Mouse (Mus musculus) hindbrain, embryonic 13.5 days (tissue): ENCODE measurements around the gene Cdc42ep2. TPM values are rescaled to one million over a fixed set of nuclear protein-coding genes. Genes with fewer than 3 reads are reported as not detected.
A peak's percentile ranks its signal among the peaks of the same experiment; 100 is the strongest.

Source experiments
- ATAC-seq: fragments of 200-750 bp; cut with Nextera tagmentation; 2 replicates; pipeline ENCODE4 v1.8.0; 2017; ENCODE audit warnings: moderate TSS enrichment; ENCODE audit not compliant: low FRiP score
- H3K27ac ChIP-seq: fragments of 300-500 bp; sonication (generic); 2 replicates; pipeline ENCODE4 v1.5.1; 2015; ENCODE audit warnings: inconsistent platforms, mild to moderate bottlenecking, moderate library complexity
- H3K27me3 ChIP-seq: fragments of 300-500 bp; sonication (generic); 2 replicates; pipeline ENCODE4 v1.6.1; 2015; ENCODE audit warnings: mild to moderate bottlenecking, inconsistent platforms
- H3K36me3 ChIP-seq: fragments of 300-500 bp; sonication (generic); 2 replicates; pipeline ENCODE4 v1.6.1; 2015; ENCODE audit warnings: mild to moderate bottlenecking, inconsistent platforms
- H3K4me1 ChIP-seq: fragments of 300-500 bp; sonication (generic); replicated peaks from 2 replicates; pipeline ENCODE4 v1.6.1; 2015; ENCODE audit warnings: inconsistent platforms
- H3K4me2 ChIP-seq: fragments of 300-500 bp; sonication (generic); 2 replicates; pipeline ENCODE4 v1.6.1; 2015; ENCODE audit warnings: inconsistent platforms, mild to moderate bottlenecking, moderate library complexity
- H3K4me3 ChIP-seq: fragments of 300-500 bp; sonication (generic); 2 replicates; pipeline ENCODE4 v1.5.1; 2015; ENCODE audit warnings: mild to moderate bottlenecking, inconsistent platforms
- H3K9ac ChIP-seq: fragments of 300-500 bp; sonication (generic); 2 replicates; pipeline ENCODE4 v1.6.1; 2015; ENCODE audit warnings: mild to moderate bottlenecking, inconsistent platforms
- H3K9me3 ChIP-seq: fragments of 300-500 bp; sonication (generic); 2 replicates; pipeline ENCODE4 v1.6.1; 2016; ENCODE audit warnings: inconsistent platforms
- WGBS: fragments of 180-500 bp; shearing (Covaris S2); methylation state at CpG from one replicate; pipeline ENCODE4 v1.1.7; 2015; 5-methylcytosine and 5-hydroxymethylcytosine counted together
- polyA plus RNA-seq: library from polyadenylated mRNA; unstranded; fragments of >200 nt; fragmentation: Nextera tagmentation; extraction: Ambion mirVana; gene quantifications from 2 replicates; pipeline ENCODE4 v1.2.1, GENCODE M21; 2015

The Cdc42ep2 gene
- polyA plus RNA-seq, 1 experiment from 2014 or later, result 11.5 TPM

- 35% methylated on average over 11 of the region's 11 CpGs for WGBS
- Histone ChIP-seq H3K27ac (peak overlapping the region; percentile 85), H3K4me1 (peaks cover 50% of the 10 kb centered on the region), H3K9me3 (no peaks in the 10 kb centered on the region), H3K4me2 (peak overlapping the region; percentile 91), H3K4me3 (peak overlapping the region; percentile 70), H3K27me3 (peaks cover 10% of the 10 kb centered on the region; the same call in 1 of the 2 replicates), H3K9ac (peak overlapping the region; percentile 83), H3K36me3 (no peaks in the 10 kb centered on the region)
- no peak for ATAC-seq
These were observed 767 bp upstream of the Cdc42ep2 start for GRCm38 (mm10) chr19:5925311-5925855.

GRCm38 (mm10) chr19:5923990-5924712 lies 465 bp downstream of the Cdc42ep2 start:
- ATAC-seq, result peak; percentile 78
- H3K27me3 ChIP-seq, result peaks cover 10% of the 10 kb centered on the region; the same call in 1 of the 2 replicates
- peak overlapping the region; percentile 70 for H3K4me3 ChIP-seq
- peak overlapping the region; percentile 83 for H3K9ac ChIP-seq
- H3K36me3 ChIP-seq, result no peaks in the 10 kb centered on the region
- H3K4me2 ChIP-seq, result peak overlapping the region; percentile 91
- H3K9me3 ChIP-seq, result no peaks in the 10 kb centered on the region
- H3K4me1 ChIP-seq, result peaks cover 41% of the 10 kb centered on the region
- under 1% methylated on average over 38 of the region's 38 CpGs for WGBS
- peak overlapping the region; percentile 85 for H3K27ac ChIP-seq

GRCm38 (mm10) chr19:5922963-5923362 lies 1.7 kb downstream of the Cdc42ep2 start:
- Histone ChIP-seq H3K9me3 (no peaks in the 10 kb centered on the region), H3K9ac (peak overlapping the region; percentile 49; the same call in 1 of the 2 replicates), H3K4me2 (peak overlapping the region; percentile 38), H3K27me3 (peaks cover 10% of the 10 kb centered on the region; the same call in 1 of the 2 replicates), H3K4me1 (peaks cover 41% of the 10 kb centered on the region), H3K27ac (no peak overlapping the region), H3K4me3 (no peak overlapping the region), H3K36me3 (peaks cover 9% of the 10 kb centered on the region)
- no peak for ATAC-seq
- 97% methylated on average over 3 of the region's 3 CpGs for WGBS

- ATAC-seq, result no peak
- Histone ChIP-seq H3K27me3 (peaks cover 10% of the 10 kb centered on the region; the same call in 1 of the 2 replicates), H3K36me3 (peaks cover 15% of the 10 kb centered on the region), H3K4me3 (no peak overlapping the region), H3K4me2 (peak overlapping the region; percentile 38), H3K27ac (no peak overlapping the region), H3K4me1 (peaks cover 41% of the 10 kb centered on the region), H3K9ac (peak overlapping the region; percentile 71), H3K9me3 (no peaks in the 10 kb centered on the region)
- WGBS, result 82% methylated on average over 15 of the region's 15 CpGs
These were observed 2.3 kb downstream of the Cdc42ep2 start for GRCm38 (mm10) chr19:5922119-5922942.

- Histone ChIP-seq H3K36me3 (peaks cover 20% of the 10 kb centered on the region), H3K9me3 (no peaks in the 10 kb centered on the region), H3K27ac (no peak overlapping the region), H3K9ac (peak overlapping the region; percentile 71), H3K27me3 (peaks cover 10% of the 10 kb centered on the region; the same call in 1 of the 2 replicates), H3K4me1 (peaks cover 41% of the 10 kb centered on the region), H3K4me3 (peak overlapping the region; percentile 12; the same call in 1 of the 2 replicates), H3K4me2 (peak overlapping the region; percentile 38)
- ATAC-seq, result no peak
- 17% methylated on average over 9 of the region's 9 CpGs for WGBS
These were observed 2.9 kb downstream of the Cdc42ep2 start for GRCm38 (mm10) chr19:5921715-5922114.

GRCm38 (mm10) chr19:5913007-5913719 lies 11.5 kb downstream of the Cdc42ep2 start, which contains the start of gene Dpf2:
Gene Dpf2, minus strand, starts transcription at chr19:5913010.
- Histone ChIP-seq H3K9me3 (no peaks in the 10 kb centered on the region), H3K36me3 (peaks cover 24% of the 10 kb centered on the region), H3K27me3 (no peaks in the 10 kb centered on the region), H3K4me2 (peak within 1 kb of the TSS; percentile 90), H3K4me1 (peaks cover 38% of the 10 kb centered on the region), H3K9ac (peak within 1 kb of the TSS; percentile 94), H3K4me3 (peak within 1 kb of the TSS; percentile 100), H3K27ac (peak within 1 kb of the TSS; percentile 89)
- 0 out of 2 replicates have a peak, but pooled peaks have one; percentile 6 for ATAC-seq
- 23% methylated on average over 13 of the region's 13 CpGs for WGBS

GRCm38 (mm10) chr19:5912103-5913006 lies 12.3 kb downstream of the Cdc42ep2 start:
- Histone ChIP-seq H3K9me3 (no peaks in the 10 kb centered on the region), H3K4me1 (peaks cover 38% of the 10 kb centered on the region), H3K4me2 (peak overlapping the region; percentile 90), H3K4me3 (peak overlapping the region; percentile 100), H3K36me3 (peaks cover 16% of the 10 kb centered on the region), H3K27me3 (no peaks in the 10 kb centered on the region), H3K9ac (peak overlapping the region; percentile 94), H3K27ac (peak overlapping the region; percentile 89)
- peak; percentile 93 for ATAC-seq
- under 1% methylated on average over 59 of the region's 59 CpGs for WGBS

- Histone ChIP-seq H3K4me1 (peaks cover 38% of the 10 kb centered on the region), H3K4me3 (peak overlapping the region; percentile 100), H3K27me3 (no peaks in the 10 kb centered on the region), H3K9ac (peak overlapping the region; percentile 94), H3K27ac (peak overlapping the region; percentile 89), H3K4me2 (peak overlapping the region; percentile 90), H3K9me3 (no peaks in the 10 kb centered on the region), H3K36me3 (peaks cover 16% of the 10 kb centered on the region)
- no peak for ATAC-seq
- WGBS, result 9% methylated on average over 14 of the region's 14 CpGs
These were observed 13.1 kb downstream of the Cdc42ep2 start for GRCm38 (mm10) chr19:5911430-5912102.

GRCm38 (mm10) chr19:5910221-5910620 lies 14.4 kb downstream of the Cdc42ep2 start:
- ATAC-seq, result no peak
- 45% methylated on average over 6 of the region's 6 CpGs for WGBS
- H3K36me3 ChIP-seq, result peaks cover 23% of the 10 kb centered on the region
- peak overlapping the region; percentile 84 for H3K27ac ChIP-seq
- no peaks in the 10 kb centered on the region for H3K27me3 ChIP-seq
- H3K4me1 ChIP-seq, result peaks cover 38% of the 10 kb centered on the region
- H3K4me3 ChIP-seq, result peak overlapping the region; percentile 100
- peak overlapping the region; percentile 90 for H3K4me2 ChIP-seq
- H3K9me3 ChIP-seq, result no peaks in the 10 kb centered on the region
- H3K9ac ChIP-seq, result peak overlapping the region; percentile 94

- Histone ChIP-seq H3K27ac (no peak overlapping the region), H3K4me3 (no peak overlapping the region), H3K4me1 (peaks cover 29% of the 10 kb centered on the region), H3K9ac (no peak overlapping the region), H3K36me3 (peaks cover 48% of the 10 kb centered on the region), H3K27me3 (no peaks in the 10 kb centered on the region), H3K9me3 (no peaks in the 10 kb centered on the region), H3K4me2 (no peak overlapping the region)
- WGBS, result 89% methylated on average over 3 of the region's 3 CpGs
- ATAC-seq, result no peak
These were observed 17.3 kb downstream of the Cdc42ep2 start for GRCm38 (mm10) chr19:5907275-5907674.
